Mouse (Mus musculus): Measurements from ENCODE around the gene Sds.

GRCm38 (mm10) chr5:120497071-120497470 lies 20.7 kb downstream of the Sds start:
- TF ChIP-seq POLR2A (IDR thresholded peaks at IDR 0.05; ENCODE audit: low read depth, low read length) (no peak), CTCF (conservative IDR thresholded peaks at IDR 0.05; ENCODE audit: insufficient read depth, insufficient read length, low read depth, low read length) (no peak)
